Mouse (Mus musculus) telencephalon, adult 2 months (tissue): ENCODE measurements at regions not wholly inside any gene's neighbourhood (a gene's known extent, or its start where the extent isn't known, plus 50 kb on each side); places are given as distances from the start of the nearest gene placed in this dataset.

ENCODE experiments used
- DNase-seq: peaks from one replicate; pipeline ENCODE4 v3.0.0-alpha.2; 2011; ENCODE audit warnings: low read depth, low spot score

- no peak for DNase-seq
These were observed 105.0 kb upstream of the Six3 start for GRCm38 (mm10) chr17:85508386-85508785.

- DNase-seq, result no peak
These were observed 100.4 kb upstream of the Six3 start for GRCm38 (mm10) chr17:85512971-85513370.

- no peak for DNase-seq
These were observed 99.5 kb upstream of the Six3 start for GRCm38 (mm10) chr17:85513936-85514335.

- DNase-seq, result no peak
These were observed 99.0 kb upstream of the Six3 start for GRCm38 (mm10) chr17:85514396-85514795.

- no peak for DNase-seq
These were observed 96.1 kb upstream of the Six3 start for GRCm38 (mm10) chr17:85517301-85517700.

GRCm38 (mm10) chr17:85518513-85518912 lies 94.9 kb upstream of the Six3 start:
- no peak for DNase-seq

GRCm38 (mm10) chr17:85527327-85527698 lies 86.1 kb upstream of the Six3 start:
- no peak for DNase-seq

GRCm38 (mm10) chr17:85528105-85529004 lies 85.1 kb upstream of the Six3 start:
- DNase-seq, result no peak

- no peak for DNase-seq
These were observed 77.1 kb upstream of the Six3 start for GRCm38 (mm10) chr17:85536311-85536710.

GRCm38 (mm10) chr17:85541258-85541777 lies 72.1 kb upstream of the Six3 start:
- no peak for DNase-seq

- DNase-seq, result no peak
These were observed 65.3 kb upstream of the Six3 start for GRCm38 (mm10) chr17:85548061-85548460.

- DNase-seq, result no peak
These were observed 52.4 kb upstream of the Six3 start for GRCm38 (mm10) chr17:85561006-85561405.

GRCm38 (mm10) chr17:85562510-85563266 lies 50.7 kb upstream of the Six3 start:
- peak; percentile 10 for DNase-seq

GRCm38 (mm10) chr17:85563391-85563790 lies 50.0 kb upstream of the Six3 start:
- no peak for DNase-seq
